Mouse (Mus musculus) adrenal gland, postnatal 36 days (tissue): ENCODE measurements around the gene Gm17521. TPM values are rescaled to one million over a fixed set of nuclear protein-coding genes. Genes with fewer than 3 reads are reported as not detected.
"Not testable (repeated sequence)": the region's sequence is repeated elsewhere in the genome, so short reads cannot be mapped to it uniquely, and the experiment has no call there.

Experiments
- DNase-seq, 2 experiments: peaks; one replicate each; pipeline ENCODE4 v3.0.0; 2021; ENCODE audit warnings: mixed read lengths in 1 of 2
- long read RNA-seq, 2 experiments: library from polyadenylated mRNA; stranded (forward); transcript quantifications; one replicate each; pipeline ENCODE4 v2.0.0; 2021; ENCODE audit warnings: borderline sequencing depth in 2 of 2
- total RNA-seq, 2 experiments: library from RNA; stranded (reverse); gene quantifications; 2 replicates each; pipeline ENCODE4 v1.2.3; 2021

Gene Gm17521
- not detected for total RNA-seq
- long read RNA-seq, experiment 1: 0 reads
- long read RNA-seq, experiment 2: 0 reads

GRCm38 (mm10) chrX:123029569-123029968 is at the start of gene Gm17521:
TSS of gene Gm17521 (minus strand) at chrX:123029669.
- not testable (repeated sequence) for DNase-seq

DNA sequence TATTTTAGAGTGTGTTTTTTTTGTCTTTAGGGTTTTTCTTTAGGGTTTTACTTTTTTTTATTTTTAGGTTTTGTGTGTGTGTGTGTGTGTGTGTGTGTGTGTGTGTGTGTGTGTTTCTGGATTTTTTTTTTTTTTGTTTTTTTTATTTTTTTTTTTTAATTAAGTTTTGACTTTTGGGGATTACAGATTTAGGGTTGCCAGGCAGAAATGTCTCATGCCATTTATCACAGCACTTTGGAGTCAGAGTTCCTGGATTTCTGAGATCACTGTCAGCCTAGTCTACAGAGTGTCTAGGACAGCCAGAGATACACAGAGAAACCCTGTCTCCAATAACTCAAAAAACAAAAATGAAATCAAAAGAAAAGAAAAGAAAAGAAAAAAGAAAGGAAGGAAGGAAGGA is 14.5 kb upstream of the Gm17521 start:
- no peak for DNase-seq

DNA sequence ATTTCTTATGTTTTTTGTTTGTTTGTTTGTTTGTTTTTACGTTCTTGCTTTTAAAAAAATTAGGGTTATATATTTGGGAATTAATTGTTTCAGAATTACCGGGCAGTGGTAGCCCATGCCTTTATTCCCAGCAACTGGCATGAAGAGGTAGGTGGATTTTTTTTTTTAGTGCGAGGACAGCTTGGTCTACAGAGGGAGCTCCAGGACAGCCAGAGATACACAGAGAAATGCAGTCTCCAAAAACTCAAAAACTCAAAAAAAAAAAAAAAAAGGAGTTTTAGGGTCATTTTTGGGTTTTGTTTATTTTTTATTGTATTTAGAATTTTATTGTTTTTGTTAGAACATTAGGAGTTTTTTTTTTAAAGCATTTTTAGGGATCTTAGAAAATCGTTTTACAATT is 14.0 kb upstream of the Gm17521 start:
- no peak for DNase-seq

Other genes starting within 250 kb of the Gm17521 start
- 1 to 10 TPM; 6.9 to 9.4 TPM for gene Cldn34c1, start 73.8 kb upstream of the Gm17521 start, total RNA-seq
- not detected for gene Srsx, start 192.8 kb upstream of the Gm17521 start, total RNA-seq
- not detected for gene Gm17577, start 217.2 kb upstream of the Gm17521 start, total RNA-seq